Mouse (Mus musculus) megakaryocyte, embryonic 14.5 days (primary cell): ENCODE measurements around the gene Ube2o. TPM values are rescaled to one million over a fixed set of nuclear protein-coding genes. Genes with fewer than 3 reads are reported as not detected.
A peak's percentile ranks its signal among the peaks of the same experiment; 100 is the strongest.
"Not testable (repeated sequence)": the region's sequence is repeated elsewhere in the genome, so short reads cannot be mapped to it uniquely, and the experiment has no call there.

Experiments
- H3K27me3 ChIP-seq: replicated peaks from 2 replicates; pipeline ENCODE3; 2012; ENCODE audit warnings: inconsistent platforms
- H3K36me3 ChIP-seq: replicated peaks from 2 replicates; pipeline ENCODE3; 2012; ENCODE audit warnings: low read length, inconsistent platforms, mixed read lengths
- H3K4me1 ChIP-seq: 2 replicates; pipeline ENCODE4 v1.6.1; 2012; ENCODE audit warnings: inconsistent platforms
- H3K4me3 ChIP-seq: replicated peaks from 2 replicates; pipeline ENCODE3; 2012; ENCODE audit warnings: moderate library complexity, mild to moderate bottlenecking, inconsistent platforms
- H3K9me3 ChIP-seq: 2 replicates; pipeline ENCODE4 v1.6.1; 2012; ENCODE audit warnings: inconsistent platforms
- FLI1 ChIP-seq: IDR thresholded peaks from 2 replicates; pipeline ENCODE4 v1.6.1; 2012; ENCODE audit warnings: low read length, inconsistent platforms, mixed read lengths
- GATA1 ChIP-seq: IDR thresholded peaks from 3 replicates; pipeline ENCODE4 v1.6.1; 2012; ENCODE audit warnings: mixed read lengths, low read length, inconsistent platforms, borderline replicate concordance
- polyA plus RNA-seq: library from polyadenylated mRNA; stranded (reverse); fragments of >175 nt; gene quantifications from 2 replicates; pipeline ENCODE4 v1.2.3, GENCODE M21; 2012; ENCODE audit warnings: low replicate concordance; ENCODE audit not compliant: insufficient read depth

The Ube2o gene
- polyA plus RNA-seq, 1 experiment = 115 TPM

DNA sequence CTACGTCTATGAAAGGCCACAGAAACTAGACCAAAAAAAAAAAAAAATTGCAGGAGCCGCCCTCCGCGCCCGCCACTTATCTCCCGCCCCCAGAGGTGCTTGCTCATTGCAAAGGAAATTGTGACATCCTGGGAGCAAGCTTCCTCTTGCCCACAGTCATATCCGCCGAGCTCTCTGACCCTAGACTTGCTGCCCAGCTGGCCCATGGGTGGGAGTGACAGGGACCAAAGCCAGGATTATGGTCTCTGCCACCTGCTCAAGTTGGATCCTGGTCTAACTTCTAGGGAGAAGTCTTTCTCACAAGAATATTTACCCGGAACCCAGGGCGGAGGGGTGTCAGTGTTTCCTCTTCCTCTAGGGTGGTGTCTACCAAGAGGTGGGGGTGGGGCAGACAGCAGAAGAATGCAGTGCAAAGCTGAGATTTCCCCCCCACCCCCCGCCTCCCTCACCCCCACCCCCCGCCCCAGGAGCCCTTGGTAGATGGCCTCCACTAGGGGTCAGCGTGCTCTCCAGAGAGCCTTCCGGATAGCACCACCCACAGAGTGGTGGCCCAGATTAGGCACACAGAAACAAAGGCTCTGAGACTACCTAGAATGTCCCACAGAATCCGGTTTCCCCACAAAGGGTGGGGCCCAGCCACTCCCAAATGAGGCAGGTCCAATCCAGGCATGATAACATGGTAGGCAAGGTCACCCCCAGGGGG is 34.6 kb upstream of the Ube2o start:
- no peaks in the 10 kb centered on the region for H3K9me3 ChIP-seq
- no peaks in the 10 kb centered on the region for H3K27me3 ChIP-seq
- H3K4me1 ChIP-seq = peaks cover 100% of the 10 kb centered on the region
- peaks cover 78% of the 10 kb centered on the region for H3K36me3 ChIP-seq
- TF ChIP-seq GATA1 (peak; percentile 74; the same call in 2 of the 3 replicates), FLI1 (peak; percentile 78)
- H3K4me3 ChIP-seq = peak overlapping the region; percentile 89

DNA sequence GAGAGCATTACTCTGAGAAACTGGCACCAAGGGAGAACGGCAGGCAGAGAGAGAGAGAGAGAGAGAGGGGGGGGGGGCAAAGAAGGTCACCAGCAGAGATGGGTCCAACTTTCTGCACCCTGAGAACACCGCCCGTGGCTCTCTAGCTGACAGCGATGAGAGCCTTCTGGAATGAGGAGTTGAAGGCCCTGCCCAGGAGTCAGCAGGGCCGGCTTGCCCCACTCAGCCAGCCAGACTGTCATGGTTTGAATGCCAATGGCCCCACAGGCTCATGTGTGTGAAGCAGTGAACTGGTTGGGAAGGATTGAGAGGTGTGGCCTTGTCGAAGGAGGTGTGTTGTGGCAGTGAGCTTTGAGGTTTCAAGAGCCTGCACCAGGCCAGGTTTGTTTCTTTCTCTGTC is 32.0 kb upstream of the Ube2o start:
- peaks cover 99% of the 10 kb centered on the region for H3K4me1 ChIP-seq
- no peaks in the 10 kb centered on the region for H3K27me3 ChIP-seq
- peaks cover 76% of the 10 kb centered on the region for H3K36me3 ChIP-seq
- TF ChIP-seq FLI1 (no peak), GATA1 (no peak)
- peak overlapping the region; percentile 69 for H3K4me3 ChIP-seq
- no peaks in the 10 kb centered on the region for H3K9me3 ChIP-seq

GRCm38 (mm10) chr11:116612554-116612953 is 31.3 kb upstream of the Ube2o start:
- H3K36me3 ChIP-seq = peaks cover 76% of the 10 kb centered on the region
- H3K4me3 ChIP-seq = peak overlapping the region; percentile 12
- H3K9me3 ChIP-seq = no peaks in the 10 kb centered on the region
- H3K27me3 ChIP-seq = no peaks in the 10 kb centered on the region
- H3K4me1 ChIP-seq = peaks cover 99% of the 10 kb centered on the region
- TF ChIP-seq FLI1 = no peak
- no peak for TF ChIP-seq GATA1

DNA sequence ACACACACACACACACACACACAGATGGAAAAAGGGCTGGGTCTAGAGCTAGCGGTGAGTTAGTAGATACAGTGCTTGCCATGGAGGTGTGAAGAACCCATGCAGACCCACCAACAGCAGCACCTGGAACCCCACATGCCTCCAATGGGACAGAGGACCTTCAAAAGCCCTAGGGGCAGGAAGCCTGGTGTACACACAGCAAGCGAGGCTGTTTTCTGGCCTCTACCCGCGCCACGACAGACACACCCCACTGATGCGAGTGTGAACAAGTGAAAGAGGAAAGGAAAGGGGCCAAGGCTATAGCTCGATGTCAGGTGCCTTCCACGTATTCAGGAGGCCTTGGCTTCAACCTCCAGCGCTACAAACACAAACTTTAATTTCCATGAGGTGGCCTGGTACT is 30.6 kb upstream of the Ube2o start:
- Histone ChIP-seq H3K9me3 (no peaks in the 10 kb centered on the region), H3K4me3 (no peak overlapping the region), H3K4me1 (peaks cover 99% of the 10 kb centered on the region), H3K27me3 (no peaks in the 10 kb centered on the region), H3K36me3 (peaks cover 79% of the 10 kb centered on the region)
- no peak for TF ChIP-seq FLI1
- TF ChIP-seq GATA1 = no peak

GRCm38 (mm10) chr11:116611168-116611567 is 29.9 kb upstream of the Ube2o start:
- not testable (repeated sequence) for H3K27me3 ChIP-seq, H3K4me3 ChIP-seq, H3K9me3 ChIP-seq
- peaks cover 86% of the 10 kb centered on the region for H3K36me3 ChIP-seq
- H3K4me1 ChIP-seq = peaks cover 97% of the 10 kb centered on the region

GRCm38 (mm10) chr11:116609965-116610630 is 28.9 kb upstream of the Ube2o start:
- Histone ChIP-seq H3K4me1 (peaks cover 93% of the 10 kb centered on the region), H3K36me3 (peaks cover 95% of the 10 kb centered on the region), H3K9me3 (no peaks in the 10 kb centered on the region), H3K4me3 (peak overlapping the region; percentile 23), H3K27me3 (no peaks in the 10 kb centered on the region)
- TF ChIP-seq FLI1 = no peak
- TF ChIP-seq GATA1 = no peak

DNA sequence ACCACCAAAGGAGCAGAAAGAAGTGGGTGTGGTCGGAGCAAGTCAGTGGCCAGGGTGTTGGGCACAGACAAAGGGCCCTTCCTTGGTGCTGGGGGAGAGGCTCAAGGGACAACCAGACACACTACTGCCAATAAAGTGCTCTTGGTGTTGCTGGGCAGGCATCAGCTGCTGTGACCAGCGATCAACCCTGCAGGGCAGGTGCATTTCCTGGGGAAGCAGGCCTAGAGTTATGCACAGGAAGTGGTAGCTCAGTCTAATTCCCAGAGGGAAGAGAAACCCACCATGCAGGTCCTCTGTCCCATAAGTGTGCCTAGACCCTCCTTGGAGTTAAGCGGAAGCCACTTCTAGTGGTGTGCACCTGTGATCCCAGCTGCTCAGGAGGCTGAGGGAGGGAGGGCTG is 26.5 kb upstream of the Ube2o start:
- H3K4me3 ChIP-seq = no peak overlapping the region
- H3K4me1 ChIP-seq = peaks cover 89% of the 10 kb centered on the region
- H3K27me3 ChIP-seq = no peaks in the 10 kb centered on the region
- H3K36me3 ChIP-seq = peaks cover 95% of the 10 kb centered on the region
- TF ChIP-seq FLI1 = no peak
- TF ChIP-seq GATA1 = no peak
- H3K9me3 ChIP-seq = no peaks in the 10 kb centered on the region

DNA sequence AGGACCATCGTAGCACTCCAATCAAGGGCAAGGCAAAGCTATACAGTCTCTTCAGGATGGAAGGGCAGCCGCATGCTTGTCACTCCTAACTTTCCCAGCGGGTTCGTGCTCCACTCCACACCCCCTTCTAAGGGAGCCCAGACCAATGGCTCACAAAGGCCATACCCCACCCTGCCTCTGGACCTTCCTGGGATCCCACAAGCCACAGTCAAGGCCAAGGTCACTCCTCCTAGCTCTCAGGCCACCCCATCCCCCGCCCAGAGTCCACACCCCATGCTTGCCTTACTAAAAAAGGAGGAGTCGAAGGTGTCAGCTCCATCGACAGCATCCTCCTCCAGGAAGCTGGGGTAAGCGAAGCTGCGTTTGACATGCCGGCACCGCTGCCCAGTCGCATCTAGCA is 22.9 kb upstream of the Ube2o start:
- Histone ChIP-seq H3K4me3 (no peak overlapping the region), H3K36me3 (peaks cover 99% of the 10 kb centered on the region), H3K9me3 (no peaks in the 10 kb centered on the region), H3K27me3 (no peaks in the 10 kb centered on the region), H3K4me1 (peaks cover 54% of the 10 kb centered on the region)
- TF ChIP-seq FLI1 (no peak), GATA1 (no peak)

GRCm38 (mm10) chr11:116603339-116603738 is 22.1 kb upstream of the Ube2o start:
- no peaks in the 10 kb centered on the region for H3K9me3 ChIP-seq
- H3K36me3 ChIP-seq = peaks cover 99% of the 10 kb centered on the region
- peaks cover 47% of the 10 kb centered on the region for H3K4me1 ChIP-seq
- no peak overlapping the region for H3K4me3 ChIP-seq
- H3K27me3 ChIP-seq = no peaks in the 10 kb centered on the region
- no peak for TF ChIP-seq GATA1
- TF ChIP-seq FLI1 = no peak

DNA sequence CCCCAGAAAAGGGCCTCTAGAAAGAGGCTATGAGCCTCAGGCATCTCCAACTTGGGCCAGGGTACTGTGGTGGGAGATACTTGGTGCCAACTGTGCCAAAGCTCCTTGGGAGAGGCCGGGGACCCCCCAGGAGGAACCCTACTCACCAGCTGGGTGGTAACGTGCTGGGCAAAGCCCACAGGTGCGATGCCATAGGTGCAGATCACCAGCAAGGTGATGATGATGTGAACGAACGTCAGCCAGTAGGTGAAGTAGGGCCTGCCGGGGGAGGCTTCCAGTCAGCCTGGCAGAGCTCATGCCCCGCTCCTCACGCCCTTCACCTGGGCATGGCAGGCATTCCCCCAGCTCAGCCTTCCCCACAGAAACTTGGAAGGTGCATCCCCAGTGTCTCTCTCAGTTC is 20.8 kb upstream of the Ube2o start:
- Histone ChIP-seq H3K36me3 (peaks cover 100% of the 10 kb centered on the region), H3K9me3 (no peaks in the 10 kb centered on the region), H3K27me3 (peaks cover under 1% of the 10 kb centered on the region), H3K4me1 (peaks cover 37% of the 10 kb centered on the region), H3K4me3 (no peak overlapping the region)
- no peak for TF ChIP-seq FLI1
- no peak for TF ChIP-seq GATA1
